Mouse (Mus musculus): ENCODE results near the gene Gapt. TPM values are rescaled to one million over a fixed set of nuclear protein-coding genes. Genes with fewer than 3 reads are reported as not detected.
"Not testable (repeated sequence)": the region's sequence is repeated elsewhere in the genome, so short reads cannot be mapped to it uniquely, and the experiment has no call there.

Gene Gapt
- polyA plus RNA-seq, 1 experiment from 2014 or later, result 0.20 TPM

DNA sequence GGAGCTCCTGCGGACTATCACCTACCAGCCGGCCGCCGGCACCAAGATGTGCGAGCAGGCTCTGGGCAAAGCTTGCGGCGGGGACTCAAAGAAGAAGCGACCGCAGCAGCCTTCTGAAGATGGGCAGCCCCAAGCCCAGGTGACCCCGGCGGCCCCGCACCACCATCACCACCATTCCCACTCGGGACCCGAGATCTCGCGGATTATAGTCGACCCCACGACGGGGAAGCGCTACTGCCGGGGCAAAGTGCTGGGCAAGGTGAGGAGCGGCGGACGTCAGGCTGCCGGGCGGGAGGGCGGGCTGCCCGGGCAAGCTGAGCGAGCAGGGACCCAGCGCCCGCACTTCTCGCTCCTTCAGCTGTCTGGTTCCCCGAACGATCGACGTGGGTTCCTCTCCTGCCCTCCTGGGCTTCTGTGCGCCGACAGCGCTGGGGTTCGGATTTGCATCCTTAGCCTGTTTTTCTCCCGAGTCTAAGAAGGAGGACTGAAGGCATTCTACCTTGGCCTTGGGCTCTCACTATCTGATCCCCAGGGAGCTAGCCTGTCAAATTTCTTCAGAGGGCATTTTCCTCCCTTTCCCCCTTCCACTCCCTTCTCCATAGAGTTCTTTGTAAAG is 38.3 kb upstream of the Gapt start:
- peak overlapping the region; percentile 74 for H3K4me2 ChIP-seq (replicated peaks; ENCODE audit: low read depth, low read length)
- under 1% methylated on average over 40 of the region's 41 CpGs for WGBS
- H3K9ac ChIP-seq (replicated peaks; ENCODE audit: low read length), result peak overlapping the region; percentile 85
- peaks cover 5% of the 10 kb centered on the region for H3K4me1 ChIP-seq (ENCODE audit: insufficient read depth, low read length)
- H3K36me3 ChIP-seq (ENCODE audit: insufficient read depth, low read length), result peaks cover 28% of the 10 kb centered on the region
- H3K9me3 ChIP-seq (ENCODE audit: low read length), result no peaks in the 10 kb centered on the region
- H3K4me3 ChIP-seq (ENCODE audit: low read length), result peak overlapping the region; percentile 80
- no peaks in the 10 kb centered on the region for H3K27me3 ChIP-seq (ENCODE audit: insufficient read depth, low read length)
- H3K27ac ChIP-seq (ENCODE audit: low read length), result peak overlapping the region; percentile 83
- ATAC-seq (ENCODE audit: low FRiP score, low TSS enrichment), result no peak; the same call in 1 of the 2 replicates

DNA sequence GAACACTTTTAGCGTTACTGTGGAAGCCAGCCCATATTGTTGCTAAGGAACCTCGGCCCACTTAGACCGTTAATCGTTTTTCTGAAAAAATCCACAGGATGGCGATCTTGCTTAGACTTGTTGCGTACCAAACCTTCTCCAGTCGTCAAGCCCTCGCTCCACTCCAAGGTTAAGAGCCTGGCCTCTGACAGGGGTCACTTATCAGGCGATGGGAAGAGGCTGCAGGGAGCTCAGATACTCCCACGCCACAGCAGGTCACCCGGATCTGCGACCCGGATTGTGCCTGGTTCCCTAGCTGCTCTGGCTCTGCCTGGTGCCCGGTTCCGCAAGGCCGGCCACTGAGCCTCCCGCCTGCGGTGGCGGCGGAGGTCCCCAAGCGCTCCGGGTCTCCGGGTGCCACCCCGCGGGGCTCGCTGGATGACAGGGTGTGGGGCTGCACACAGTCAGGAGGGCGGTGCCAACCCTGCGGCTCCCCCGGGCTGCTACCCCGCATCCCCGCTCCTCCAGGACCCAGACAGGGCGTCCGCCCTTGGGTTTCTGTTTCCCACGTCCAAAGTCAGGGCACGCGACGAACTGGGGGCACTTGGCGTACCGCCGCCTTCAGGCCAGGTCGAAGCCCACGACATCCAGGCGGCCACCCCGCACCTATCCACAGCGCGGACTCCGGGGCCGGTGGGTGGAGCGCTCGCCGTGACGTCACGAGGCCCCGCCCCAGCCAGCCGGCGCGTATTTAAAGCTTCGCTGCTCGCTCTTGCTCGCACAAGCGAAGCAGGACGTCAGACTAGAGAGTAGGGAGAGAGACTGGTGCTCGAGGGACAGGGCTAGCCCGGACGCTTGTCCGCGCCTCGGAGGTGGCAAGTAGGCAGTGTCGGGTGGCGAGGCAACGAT is 37.5 kb upstream of the Gapt start, which contains the start of gene Plk2:
Gene Plk2 (plus strand): TSS at position 756 of the 888 bp plus-strand sequence.
- H3K4me1 ChIP-seq (ENCODE audit: insufficient read depth, low read length), result peaks cover 5% of the 10 kb centered on the region
- peak within 1 kb of the TSS; percentile 74 for H3K4me2 ChIP-seq (replicated peaks; ENCODE audit: low read depth, low read length)
- peaks cover 2% of the 10 kb centered on the region; the same call in 1 of the 2 replicates for H3K9me3 ChIP-seq (ENCODE audit: low read length)
- peak within 1 kb of the TSS; percentile 80 for H3K4me3 ChIP-seq (ENCODE audit: low read length)
- H3K9ac ChIP-seq (replicated peaks; ENCODE audit: low read length), result peak within 1 kb of the TSS; percentile 85
- H3K27me3 ChIP-seq (ENCODE audit: insufficient read depth, low read length), result no peaks in the 10 kb centered on the region
- under 1% methylated on average over 70 of the region's 71 CpGs for WGBS
- peaks cover 21% of the 10 kb centered on the region for H3K36me3 ChIP-seq (ENCODE audit: insufficient read depth, low read length)
- peak within 1 kb of the TSS; percentile 83 for H3K27ac ChIP-seq (ENCODE audit: low read length)
- peak; percentile 95 for ATAC-seq (ENCODE audit: low FRiP score, low TSS enrichment)

DNA sequence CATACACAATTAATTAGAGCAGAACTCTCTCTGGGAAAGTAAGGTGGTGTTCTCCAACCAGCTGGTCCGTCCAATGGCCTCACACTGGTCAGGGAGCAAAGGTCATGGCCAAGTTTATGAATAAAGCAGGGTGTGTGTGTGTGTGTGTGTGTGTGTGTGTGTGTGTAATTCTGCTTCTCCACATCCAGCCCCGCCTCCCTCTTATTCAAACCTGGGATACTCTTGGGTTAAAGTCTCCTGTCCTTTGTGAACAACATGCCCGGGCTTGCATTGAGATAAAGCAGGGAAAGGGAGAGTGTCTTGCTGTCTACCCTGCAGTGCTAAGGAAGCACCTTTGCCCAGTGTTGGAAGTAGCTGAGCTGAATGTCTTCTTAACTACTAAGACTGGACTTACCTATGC is 35.6 kb upstream of the Gapt start:
- Histone ChIP-seq H3K4me3 (ENCODE audit: low read length) (no peak overlapping the region), H3K27me3 (ENCODE audit: insufficient read depth, low read length) (no peaks in the 10 kb centered on the region), H3K9me3 (ENCODE audit: low read length) (peaks cover 6% of the 10 kb centered on the region; the same call in 1 of the 2 replicates), H3K36me3 (ENCODE audit: insufficient read depth, low read length) (peaks cover 2% of the 10 kb centered on the region; the same call in 1 of the 2 replicates), H3K27ac (ENCODE audit: low read length) (no peak overlapping the region), H3K9ac (replicated peaks; ENCODE audit: low read length) (no peak overlapping the region), H3K4me2 (replicated peaks; ENCODE audit: low read depth, low read length) (no peak overlapping the region), H3K4me1 (ENCODE audit: insufficient read depth, low read length) (peaks cover 5% of the 10 kb centered on the region)
- WGBS, result 51% methylated on average over 3 of the region's 3 CpGs
- ATAC-seq (ENCODE audit: low FRiP score, low TSS enrichment), result no peak

DNA sequence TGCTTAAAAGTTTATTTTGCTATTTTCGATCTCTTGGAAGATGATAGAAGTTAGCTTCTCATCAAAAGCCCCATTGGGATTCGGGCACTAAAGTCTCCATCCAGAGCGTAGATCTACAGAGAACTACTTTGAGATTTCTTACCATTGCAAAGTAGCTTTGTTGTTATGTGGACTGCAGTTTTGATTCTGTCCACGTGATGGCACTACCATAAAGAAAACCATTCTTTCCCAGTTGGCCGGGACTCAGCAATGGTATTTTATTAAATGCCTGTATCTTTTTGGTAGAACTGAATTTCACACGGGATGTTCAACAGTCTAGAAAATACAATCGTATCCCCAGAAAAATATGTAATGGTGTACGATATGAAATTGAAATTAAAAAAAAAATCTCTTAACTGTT is 35.2 kb upstream of the Gapt start:
- no peak overlapping the region for H3K4me3 ChIP-seq (ENCODE audit: low read length)
- H3K9ac ChIP-seq (replicated peaks; ENCODE audit: low read length), result no peak overlapping the region
- H3K27me3 ChIP-seq (ENCODE audit: insufficient read depth, low read length), result no peaks in the 10 kb centered on the region
- no peak overlapping the region for H3K4me2 ChIP-seq (replicated peaks; ENCODE audit: low read depth, low read length)
- WGBS, result 20% methylated on average over 8 of the region's 8 CpGs
- H3K4me1 ChIP-seq (ENCODE audit: insufficient read depth, low read length), result peaks cover 5% of the 10 kb centered on the region
- peaks cover 6% of the 10 kb centered on the region; the same call in 1 of the 2 replicates for H3K9me3 ChIP-seq (ENCODE audit: low read length)
- ATAC-seq (ENCODE audit: low FRiP score, low TSS enrichment), result no peak
- no peak overlapping the region for H3K27ac ChIP-seq (ENCODE audit: low read length)
- H3K36me3 ChIP-seq (ENCODE audit: insufficient read depth, low read length), result no peaks in the 10 kb centered on the region

DNA sequence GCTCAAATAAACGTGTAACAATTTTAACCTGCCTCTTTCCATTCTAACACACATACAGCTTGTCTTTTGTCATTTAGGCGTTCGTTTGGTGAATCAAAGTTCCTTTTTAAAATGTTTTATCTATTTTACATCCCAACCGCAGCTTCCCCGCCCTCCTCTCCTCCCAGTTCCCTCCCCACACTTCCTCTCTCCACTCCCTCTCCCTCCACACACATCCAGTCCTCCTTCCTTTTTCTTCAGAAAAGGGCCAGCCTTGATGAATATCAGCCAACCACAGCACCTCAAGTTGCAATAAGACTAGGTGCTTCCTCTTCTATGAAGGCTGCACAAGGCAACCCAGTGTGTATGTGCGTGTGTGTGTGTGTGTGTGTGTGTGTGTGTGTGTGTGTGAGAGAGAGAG is 27.5 kb upstream of the Gapt start:
- H3K9ac ChIP-seq (replicated peaks; ENCODE audit: low read length), result no peak overlapping the region
- H3K4me3 ChIP-seq (ENCODE audit: low read length), result no peak overlapping the region
- no peak overlapping the region for H3K27ac ChIP-seq (ENCODE audit: low read length)
- no peaks in the 10 kb centered on the region for H3K36me3 ChIP-seq (ENCODE audit: insufficient read depth, low read length)
- no peak for ATAC-seq (ENCODE audit: low FRiP score, low TSS enrichment)
- WGBS, result 68% methylated on average over 6 of the region's 6 CpGs
- H3K27me3 ChIP-seq (ENCODE audit: insufficient read depth, low read length), result no peaks in the 10 kb centered on the region
- no peaks in the 10 kb centered on the region for H3K4me1 ChIP-seq (ENCODE audit: insufficient read depth, low read length)
- H3K9me3 ChIP-seq (ENCODE audit: low read length), result peaks cover 3% of the 10 kb centered on the region; the same call in 1 of the 2 replicates
- H3K4me2 ChIP-seq (replicated peaks; ENCODE audit: low read depth, low read length), result no peak overlapping the region

DNA sequence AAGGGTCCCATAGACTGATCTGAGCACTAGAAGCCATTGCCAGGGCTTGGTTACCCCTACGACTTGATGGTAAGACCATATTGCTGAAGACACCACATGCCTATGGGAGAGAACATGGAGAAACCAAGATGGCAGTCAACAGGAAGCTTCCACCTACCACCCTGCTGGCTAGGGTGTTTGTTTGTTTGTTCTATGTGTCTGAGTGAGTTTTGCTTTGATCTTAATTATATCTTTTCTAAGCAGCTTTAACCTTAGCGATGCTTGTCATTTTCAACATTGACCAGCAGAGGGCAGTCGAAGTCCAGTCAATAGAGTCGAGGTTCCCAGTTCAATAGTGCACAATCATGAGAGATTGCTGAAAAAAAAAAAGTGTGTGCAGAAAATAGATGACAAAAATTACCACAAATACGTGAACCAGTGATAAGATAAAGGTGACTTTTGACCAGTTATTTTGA is 25.5 kb upstream of the Gapt start:
- Histone ChIP-seq H3K36me3 (ENCODE audit: insufficient read depth, low read length) (no peaks in the 10 kb centered on the region), H3K4me1 (ENCODE audit: insufficient read depth, low read length) (no peaks in the 10 kb centered on the region), H3K4me2 (replicated peaks; ENCODE audit: low read depth, low read length) (no peak overlapping the region), H3K27ac (ENCODE audit: low read length) (no peak overlapping the region), H3K9me3 (ENCODE audit: low read length) (no peaks in the 10 kb centered on the region), H3K4me3 (ENCODE audit: low read length) (no peak overlapping the region), H3K9ac (replicated peaks; ENCODE audit: low read length) (no peak overlapping the region), H3K27me3 (ENCODE audit: insufficient read depth, low read length) (no peaks in the 10 kb centered on the region)
- WGBS, result 18% methylated on average over 5 of the region's 5 CpGs
- no peak for ATAC-seq (ENCODE audit: low FRiP score, low TSS enrichment)

DNA sequence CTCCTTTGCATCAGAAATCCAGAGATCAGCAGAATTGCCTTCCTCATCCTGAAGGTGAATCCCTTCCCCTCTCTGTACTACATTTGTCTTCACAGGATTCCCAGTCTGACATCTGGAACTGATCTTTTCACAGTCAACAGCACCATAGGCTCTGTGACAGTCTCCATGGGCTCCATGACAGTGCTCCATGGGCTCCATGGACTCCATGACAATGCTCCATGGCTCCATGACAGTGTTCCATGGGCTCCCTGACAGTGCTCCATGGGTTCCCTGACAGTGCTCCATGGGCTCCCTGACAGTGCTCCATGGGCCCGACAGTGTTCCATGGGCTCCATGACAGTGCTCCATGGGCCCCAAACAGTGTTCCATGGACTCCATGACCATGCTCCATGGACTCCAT is 12.7 kb upstream of the Gapt start:
- Histone ChIP-seq H3K27ac (ENCODE audit: low read length) (no peak overlapping the region), H3K9ac (replicated peaks; ENCODE audit: low read length) (no peak overlapping the region), H3K4me1 (ENCODE audit: insufficient read depth, low read length) (no peaks in the 10 kb centered on the region), H3K4me3 (ENCODE audit: low read length) (no peak overlapping the region), H3K4me2 (replicated peaks; ENCODE audit: low read depth, low read length) (no peak overlapping the region), H3K36me3 (ENCODE audit: insufficient read depth, low read length) (no peaks in the 10 kb centered on the region), H3K27me3 (ENCODE audit: insufficient read depth, low read length) (no peaks in the 10 kb centered on the region), H3K9me3 (ENCODE audit: low read length) (no peaks in the 10 kb centered on the region)
- ATAC-seq (ENCODE audit: low FRiP score, low TSS enrichment), result no peak
- WGBS, result 94% methylated on average over 1 of the region's 1 CpGs

DNA sequence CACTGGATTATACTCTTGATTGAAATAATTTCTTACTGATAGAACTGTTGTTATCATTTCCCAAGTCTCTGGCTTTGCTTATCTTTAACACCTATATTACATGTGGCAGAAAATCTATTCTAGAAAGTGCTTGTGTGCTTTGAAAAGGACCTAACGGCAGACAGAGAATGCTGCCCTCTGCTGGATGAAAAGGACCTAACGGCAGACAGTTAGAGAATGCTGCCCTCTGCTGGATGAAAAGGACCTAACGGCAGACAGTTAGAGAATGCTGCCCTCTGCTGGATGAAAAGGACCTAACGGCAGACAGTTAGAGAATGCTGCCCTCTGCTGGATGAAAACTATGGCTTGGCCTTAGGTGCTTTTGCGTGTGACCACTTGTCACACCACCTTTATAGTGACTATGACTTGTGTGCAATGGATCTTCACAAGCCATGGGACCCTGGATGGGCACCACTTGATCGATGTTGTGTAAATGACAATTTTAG is 11.6 kb upstream of the Gapt start:
- ATAC-seq (ENCODE audit: low FRiP score, low TSS enrichment), result peak; percentile 42; the same call in 1 of the 2 replicates
- not testable (repeated sequence) for H3K9ac ChIP-seq (replicated peaks; ENCODE audit: low read length); H3K27ac ChIP-seq (ENCODE audit: low read length); H3K4me2 ChIP-seq (replicated peaks; ENCODE audit: low read depth, low read length); H3K27me3 ChIP-seq (ENCODE audit: insufficient read depth, low read length); H3K9me3 ChIP-seq (ENCODE audit: low read length); H3K4me1 ChIP-seq (ENCODE audit: insufficient read depth, low read length); H3K4me3 ChIP-seq (ENCODE audit: low read length); H3K36me3 ChIP-seq (ENCODE audit: insufficient read depth, low read length)
- 59% methylated on average over 6 of the region's 6 CpGs for WGBS

DNA sequence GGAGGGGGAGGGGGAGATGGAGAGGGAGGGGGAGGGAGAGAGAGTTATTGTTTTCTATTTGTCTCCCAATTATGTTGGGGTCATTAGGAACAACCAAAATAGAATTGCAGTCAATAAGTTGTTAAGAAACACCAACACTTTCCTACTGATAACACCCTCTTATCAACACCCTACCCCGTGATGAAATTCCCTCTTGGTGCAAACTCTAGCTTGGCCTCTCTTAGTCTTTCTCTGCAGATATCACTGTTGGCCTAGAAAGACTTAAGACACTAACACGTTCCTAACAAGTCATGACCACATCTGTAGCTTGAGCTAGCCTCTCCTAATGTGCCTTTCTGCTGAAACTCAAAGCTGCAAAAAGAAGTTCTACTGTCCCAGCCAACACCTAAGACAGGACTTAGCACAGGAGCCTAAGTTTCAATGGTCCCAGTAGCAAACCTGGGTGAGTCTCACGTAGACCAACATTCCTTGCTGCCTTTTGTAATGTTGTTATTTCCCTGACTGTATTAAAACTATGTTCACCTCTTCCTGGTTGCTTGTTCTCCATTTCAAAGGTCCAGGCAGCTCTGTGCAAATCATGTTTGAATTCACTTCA is 11.1 kb upstream of the Gapt start:
- Histone ChIP-seq H3K9me3 (ENCODE audit: low read length) (no peaks in the 10 kb centered on the region), H3K27ac (ENCODE audit: low read length) (no peak overlapping the region), H3K9ac (replicated peaks; ENCODE audit: low read length) (no peak overlapping the region), H3K4me1 (ENCODE audit: insufficient read depth, low read length) (no peaks in the 10 kb centered on the region), H3K36me3 (ENCODE audit: insufficient read depth, low read length) (no peaks in the 10 kb centered on the region), H3K4me2 (replicated peaks; ENCODE audit: low read depth, low read length) (no peak overlapping the region), H3K27me3 (ENCODE audit: insufficient read depth, low read length) (no peaks in the 10 kb centered on the region), H3K4me3 (ENCODE audit: low read length) (no peak overlapping the region)
- whole genome bisulfite sequencing, result 86% methylated on average over 3 of the region's 3 CpGs
- no peak for ATAC-seq (ENCODE audit: low FRiP score, low TSS enrichment)
